Mouse (Mus musculus) lung, postnatal 0 days (tissue): ENCODE data around the gene Hs2st1. TPM values are rescaled to one million over a fixed set of nuclear protein-coding genes. Genes with fewer than 3 reads are reported as not detected.
A peak's percentile ranks its signal among the peaks of the same experiment; 100 is the strongest.

Source experiments
- ATAC-seq: fragments of 200-750 bp; cut with Nextera tagmentation; 2 replicates; pipeline ENCODE4 v1.8.0; 2017; ENCODE audit warnings: moderate library complexity
- DNase-seq: peaks from one replicate; pipeline ENCODE4 v3.0.0-alpha.2; 2016; ENCODE audit warnings: low spot score
- H3K27ac ChIP-seq: fragments of 300-500 bp; sonication (generic); 2 replicates; pipeline ENCODE4 v1.5.1; 2014; ENCODE audit warnings: antibody characterized with exemption, mild to moderate bottlenecking, low read length, mixed read lengths
- H3K27me3 ChIP-seq: fragments of 300-500 bp; sonication (generic); replicated peaks from 2 replicates; pipeline ENCODE4 v1.6.1; 2014; ENCODE audit warnings: low read length, mixed read lengths; ENCODE audit not compliant: insufficient read depth
- H3K36me3 ChIP-seq: fragments of 300-500 bp; sonication (generic); 2 replicates; pipeline ENCODE4 v1.6.1; 2014; ENCODE audit warnings: low read length, mixed read lengths; ENCODE audit not compliant: insufficient read depth
- H3K4me1 ChIP-seq: fragments of 300-500 bp; sonication (generic); 2 replicates; pipeline ENCODE4 v1.6.1; 2014; ENCODE audit warnings: antibody characterized with exemption, low read depth, low read length, mixed read lengths; ENCODE audit not compliant: insufficient read depth
- H3K4me2 ChIP-seq: fragments of 300-500 bp; sonication (generic); replicated peaks from 2 replicates; pipeline ENCODE4 v1.6.1; 2014; ENCODE audit warnings: low read depth, mild to moderate bottlenecking, low read length, moderate library complexity, mixed read lengths
- H3K4me3 ChIP-seq: fragments of 300-500 bp; sonication (generic); 2 replicates; pipeline ENCODE4 v1.5.1; 2014; ENCODE audit warnings: low read depth, low read length
- H3K9ac ChIP-seq: fragments of 300-500 bp; sonication (generic); replicated peaks from 2 replicates; pipeline ENCODE4 v1.6.1; 2014; ENCODE audit warnings: low read depth, mild to moderate bottlenecking
- H3K9me3 ChIP-seq: fragments of 300-500 bp; sonication (generic); 2 replicates; pipeline ENCODE4 v1.6.1; 2016; ENCODE audit warnings: low read length, mixed read lengths
- CTCF ChIP-seq: IDR thresholded peaks from 2 replicates; pipeline ENCODE4 v1.5.1; 2016; ENCODE audit warnings: antibody characterized with exemption, mild to moderate bottlenecking
- EP300 ChIP-seq: IDR thresholded peaks from 2 replicates; pipeline ENCODE4 v1.6.1; 2016; ENCODE audit warnings: antibody characterized with exemption, mild to moderate bottlenecking, control low read depth
- WGBS: fragments of 180-500 bp; shearing (Covaris S2); extraction: QIAGEN DNeasy Blood & Tissue Kit; methylation state at CpG from one replicate; pipeline ENCODE4 v1.1.7; 2014; 5-methylcytosine and 5-hydroxymethylcytosine counted together
- polyA plus RNA-seq: library from polyadenylated mRNA; unstranded; fragments of >200 nt; fragmentation: Nextera tagmentation; extraction: Ambion mirVana; gene quantifications from 2 replicates; pipeline ENCODE4 v1.2.1, GENCODE M21; 2015

The Hs2st1 gene
- polyA plus RNA-seq, 1 experiment from 2014 or later: 25.1 TPM

GRCm38 (mm10) chr3:144435281-144435680, 134.7 kb downstream of the Hs2st1 start:
- TF ChIP-seq CTCF: no peak
- no peak for TF ChIP-seq EP300
- H3K27me3 ChIP-seq: no peaks in the 10 kb centered on the region
- ATAC-seq: no peak
- H3K4me2 ChIP-seq: no peak overlapping the region
- no peak for DNase-seq
- no peaks in the 10 kb centered on the region for H3K9me3 ChIP-seq
- H3K36me3 ChIP-seq: no peaks in the 10 kb centered on the region
- H3K4me1 ChIP-seq: peaks cover 3% of the 10 kb centered on the region; the same call in 1 of the 2 replicates
- no peak overlapping the region for H3K9ac ChIP-seq
- no peak overlapping the region for H3K27ac ChIP-seq
- WGBS: 91% methylated on average over 16 of the region's 16 CpGs
- H3K4me3 ChIP-seq: no peak overlapping the region

- Histone ChIP-seq H3K4me1 (peaks cover 3% of the 10 kb centered on the region; the same call in 1 of the 2 replicates), H3K27me3 (no peaks in the 10 kb centered on the region), H3K4me2 (no peak overlapping the region), H3K36me3 (no peaks in the 10 kb centered on the region), H3K4me3 (no peak overlapping the region), H3K27ac (no peak overlapping the region), H3K9me3 (no peaks in the 10 kb centered on the region), H3K9ac (no peak overlapping the region)
- ATAC-seq: no peak
- TF ChIP-seq CTCF (no peak), EP300 (no peak)
- DNase-seq: no peak
- 87% methylated on average over 17 of the region's 17 CpGs for WGBS
These were observed 135.7 kb downstream of the Hs2st1 start for GRCm38 (mm10) chr3:144434276-144434675.

- ATAC-seq: no peak
- Histone ChIP-seq H3K27me3 (no peaks in the 10 kb centered on the region), H3K9me3 (no peaks in the 10 kb centered on the region), H3K36me3 (no peaks in the 10 kb centered on the region), H3K4me3 (no peak overlapping the region), H3K4me1 (peaks cover 3% of the 10 kb centered on the region; the same call in 1 of the 2 replicates), H3K9ac (no peak overlapping the region), H3K27ac (no peak overlapping the region), H3K4me2 (no peak overlapping the region)
- WGBS: 84% methylated on average over 7 of the region's 7 CpGs
- DNase-seq: no peak
- no peak for TF ChIP-seq EP300
These were observed 136.9 kb downstream of the Hs2st1 start for GRCm38 (mm10) chr3:144433039-144433438.

- Histone ChIP-seq H3K36me3 (no peaks in the 10 kb centered on the region), H3K9ac (no peak overlapping the region), H3K4me1 (peaks cover 3% of the 10 kb centered on the region; the same call in 1 of the 2 replicates), H3K27ac (no peak overlapping the region), H3K27me3 (no peaks in the 10 kb centered on the region), H3K9me3 (no peaks in the 10 kb centered on the region), H3K4me3 (no peak overlapping the region), H3K4me2 (no peak overlapping the region)
- TF ChIP-seq CTCF: no peak
- 0 out of 2 replicates have a peak, but pooled peaks have one; percentile 18 for TF ChIP-seq EP300
- ATAC-seq: no peak; the same call in 1 of the 2 replicates
- WGBS: 66% methylated on average over 10 of the region's 10 CpGs
- peak; percentile 32 for DNase-seq
These were observed 137.8 kb downstream of the Hs2st1 start for GRCm38 (mm10) chr3:144432143-144432577.

GRCm38 (mm10) chr3:144428514-144429431, 141.2 kb downstream of the Hs2st1 start:
- no peak overlapping the region for H3K4me3 ChIP-seq
- H3K27me3 ChIP-seq: no peaks in the 10 kb centered on the region
- H3K9ac ChIP-seq: no peak overlapping the region
- ATAC-seq (peak; percentile 26), DNase-seq (peak; percentile 29)
- no peaks in the 10 kb centered on the region for H3K36me3 ChIP-seq
- no peak overlapping the region for H3K4me2 ChIP-seq
- no peaks in the 10 kb centered on the region for H3K9me3 ChIP-seq
- H3K27ac ChIP-seq: no peak overlapping the region
- 66% methylated on average over 8 of the region's 8 CpGs for WGBS
- TF ChIP-seq CTCF (no peak), EP300 (no peak)
- H3K4me1 ChIP-seq: no peaks in the 10 kb centered on the region

GRCm38 (mm10) chr3:144425041-144425448, 144.9 kb downstream of the Hs2st1 start:
- TF ChIP-seq CTCF: no peak
- TF ChIP-seq EP300: no peak
- Histone ChIP-seq H3K4me1 (no peaks in the 10 kb centered on the region), H3K9me3 (no peaks in the 10 kb centered on the region), H3K27me3 (no peaks in the 10 kb centered on the region), H3K4me3 (no peak overlapping the region), H3K4me2 (no peak overlapping the region), H3K27ac (no peak overlapping the region), H3K36me3 (no peaks in the 10 kb centered on the region), H3K9ac (no peak overlapping the region)
- no peak for DNase-seq
- WGBS: 79% methylated on average over 4 of the region's 4 CpGs
- no peak for ATAC-seq
